Mouse (Mus musculus) lung, postnatal 25 days (tissue): ENCODE data around the gene Pdzk1ip1.

ENCODE experiments used
- DNase-seq: peaks from one replicate; pipeline ENCODE4 v3.0.0; 2022; ENCODE audit warnings: low spot score

Pdzk1ip1 gene

GRCm38 (mm10) chr4:115075204-115075915, 13.1 kb upstream of the Pdzk1ip1 start:
- no peak for DNase-seq

DNA sequence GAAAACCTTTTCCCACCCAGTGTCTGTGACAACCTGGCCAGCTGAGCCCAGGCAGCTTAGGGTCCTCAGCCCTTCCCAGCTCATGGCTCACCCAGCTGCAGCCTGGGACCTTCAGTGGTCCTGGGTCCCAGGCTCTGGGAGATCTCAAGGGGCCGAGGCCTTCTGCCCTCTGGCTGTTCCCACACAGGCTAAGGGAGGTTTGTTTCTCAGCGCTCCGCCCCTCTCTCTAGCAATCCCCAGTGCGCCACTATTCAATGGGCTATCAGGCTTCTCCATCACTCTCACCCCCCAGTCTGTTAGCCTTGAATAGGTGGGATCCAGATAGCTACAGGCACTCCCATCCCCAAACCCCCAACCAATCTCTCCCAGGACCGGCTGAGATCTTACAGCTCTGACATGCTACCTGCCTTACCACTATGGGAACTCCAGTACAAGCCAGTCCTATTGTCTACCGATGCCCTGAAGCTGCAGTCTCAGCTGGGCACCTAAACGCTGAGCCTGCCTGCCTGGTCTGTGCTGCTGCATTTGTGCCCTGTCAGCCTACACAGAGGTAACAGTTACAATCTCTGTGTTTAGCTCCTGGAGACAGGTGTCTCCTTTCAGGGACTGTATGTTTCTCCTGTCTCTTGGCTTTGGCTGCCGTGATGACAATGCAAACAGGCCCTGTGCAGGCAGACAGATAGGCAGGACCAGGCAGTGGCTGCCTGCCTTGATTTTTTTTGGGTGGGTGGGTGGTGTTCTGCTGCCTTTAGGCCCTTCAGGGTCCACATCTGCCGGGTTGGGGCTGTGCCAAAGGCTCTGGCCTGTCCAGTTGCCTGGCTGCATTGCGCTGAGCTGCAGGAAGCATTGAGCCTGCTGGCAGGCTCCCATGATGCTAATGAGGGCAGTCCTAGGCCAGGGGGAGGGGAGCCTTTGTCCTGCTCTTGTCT, 9.4 kb upstream of the Pdzk1ip1 start:
- no peak for DNase-seq

- DNase-seq: no peak
Observed at GRCm38 (mm10) chr4:115079821-115080349, 8.6 kb upstream of the Pdzk1ip1 start.

GRCm38 (mm10) chr4:115083031-115083430, 5.5 kb upstream of the Pdzk1ip1 start:
- DNase-seq: no peak

- DNase-seq: peak; percentile 69
Observed at GRCm38 (mm10) chr4:115085522-115086095, 2.9 kb upstream of the Pdzk1ip1 start.

GRCm38 (mm10) chr4:115086257-115086656, 2.3 kb upstream of the Pdzk1ip1 start:
- DNase-seq: no peak

- peak; percentile 29 for DNase-seq
Observed at GRCm38 (mm10) chr4:115086763-115087415, 1.6 kb upstream of the Pdzk1ip1 start.

DNA sequence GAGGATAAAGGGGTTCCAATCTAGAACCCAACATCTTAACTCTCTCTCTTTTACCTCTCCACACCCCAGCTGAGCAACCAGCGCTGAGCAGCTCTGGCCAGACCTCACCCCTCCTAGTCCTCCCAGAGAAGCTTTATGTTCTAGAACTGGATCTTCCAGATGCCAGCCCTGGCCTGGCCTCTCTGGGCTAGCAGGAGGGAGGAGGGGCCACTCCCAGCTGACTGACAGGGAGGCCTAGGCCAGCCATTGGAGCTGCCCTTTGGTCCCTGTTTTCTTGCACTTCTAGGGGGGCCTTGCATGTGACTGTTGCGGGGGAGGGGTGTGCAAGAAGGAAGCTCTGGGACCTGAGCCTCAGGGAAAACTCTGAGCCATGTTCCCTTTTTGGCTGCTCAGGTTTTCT, 2.1 kb downstream of the Pdzk1ip1 start:
- DNase-seq: no peak

- no peak for DNase-seq
Observed at GRCm38 (mm10) chr4:115091806-115092205, 3.3 kb downstream of the Pdzk1ip1 start.

- DNase-seq: no peak
Observed at GRCm38 (mm10) chr4:115093331-115093864, 4.9 kb downstream of the Pdzk1ip1 start.

- DNase-seq: no peak
Observed at GRCm38 (mm10) chr4:115094056-115094455, 5.5 kb downstream of the Pdzk1ip1 start.

DNA sequence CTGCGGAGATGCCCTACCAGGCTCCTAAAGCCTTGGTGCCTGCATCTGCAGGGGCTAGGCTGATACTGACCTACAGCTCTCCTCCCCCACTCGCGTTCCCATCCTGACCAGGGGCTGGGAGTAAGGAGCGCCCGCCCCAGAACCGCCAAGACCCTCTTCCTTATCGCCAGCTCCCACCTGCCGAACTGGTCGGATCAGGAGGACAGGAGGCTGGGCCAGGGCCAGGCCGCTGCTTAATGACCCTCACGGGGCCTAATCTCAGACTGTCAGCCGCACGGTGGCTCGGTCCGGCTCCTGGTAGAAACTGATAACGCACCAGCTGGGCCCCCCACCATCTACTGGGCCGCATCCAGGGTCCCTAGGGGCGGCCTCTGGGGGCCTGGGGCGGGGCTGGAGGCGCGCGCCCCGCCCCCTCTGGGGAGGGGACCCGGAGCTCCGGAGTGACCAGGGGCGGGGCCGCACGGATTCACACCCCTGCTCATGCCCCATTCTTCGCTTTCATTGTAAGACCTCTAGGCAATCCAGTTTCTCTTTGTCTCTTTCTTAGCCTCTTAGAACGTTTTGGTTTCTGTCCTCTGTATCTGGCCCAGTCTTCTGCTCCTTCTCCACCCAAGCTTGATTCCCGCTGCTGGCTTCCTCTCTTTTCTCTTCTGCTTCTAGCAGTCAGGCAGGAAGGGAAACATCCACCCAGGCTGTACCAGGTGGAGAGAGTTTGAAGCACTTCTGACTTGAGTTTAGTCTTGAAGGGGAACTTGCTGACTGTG, 7.3 kb downstream of the Pdzk1ip1 start:
- DNase-seq: peak; percentile 25

DNA sequence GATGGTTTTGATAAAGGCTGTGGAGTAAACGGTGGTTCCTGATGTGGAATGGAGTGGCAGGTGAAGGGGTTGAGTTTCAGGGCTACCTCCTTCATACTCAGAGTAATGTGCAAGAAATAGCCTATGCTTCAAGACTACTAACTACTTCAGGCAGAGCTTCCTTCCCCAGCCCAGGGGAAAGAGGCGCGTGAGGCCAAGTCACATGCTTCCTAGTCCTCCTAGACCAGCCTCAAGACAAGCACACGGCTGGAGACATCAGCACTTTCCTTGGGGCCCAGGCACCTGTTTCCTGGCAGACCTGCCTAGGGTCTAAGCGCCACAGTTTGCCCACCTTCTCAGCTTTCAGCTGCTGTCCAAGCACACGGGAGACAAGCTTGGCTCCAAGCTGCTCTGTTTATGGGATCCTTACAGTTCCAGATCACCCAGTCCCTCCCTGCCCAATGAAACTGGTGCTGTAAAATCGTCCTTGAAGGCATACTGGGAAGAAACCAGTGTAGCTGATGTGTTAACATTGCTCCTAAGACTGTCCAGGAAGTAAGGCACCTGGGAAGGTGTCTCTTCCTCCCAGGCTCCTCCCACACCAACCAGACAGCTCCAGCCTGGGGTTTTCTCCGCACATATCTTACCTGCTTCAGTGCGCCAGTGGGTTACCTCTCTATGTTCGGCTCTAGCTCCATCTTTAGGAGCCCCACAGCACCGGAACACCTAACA, 8.1 kb downstream of the Pdzk1ip1 start:
- DNase-seq: no peak

DNA sequence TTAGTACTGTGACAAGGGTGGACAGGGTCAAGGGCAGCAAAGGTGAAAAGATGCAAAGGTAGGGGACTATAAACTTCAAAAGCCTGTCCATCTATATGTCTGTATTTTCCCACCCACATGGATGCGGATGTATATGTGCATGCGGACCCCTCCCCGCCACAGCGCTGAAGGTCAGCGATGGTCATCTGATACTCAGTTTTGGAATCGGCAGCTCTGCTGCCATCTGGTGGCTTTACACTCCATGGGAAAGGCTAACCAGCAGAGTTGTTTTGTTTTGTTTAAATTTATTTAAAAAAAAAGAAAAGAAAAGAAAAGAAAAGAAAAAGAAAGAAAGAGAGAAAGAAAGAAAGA, 8.6 kb downstream of the Pdzk1ip1 start:
- DNase-seq: no peak

- peak; percentile 45 for DNase-seq
Observed at GRCm38 (mm10) chr4:115101682-115102081, 13.2 kb downstream of the Pdzk1ip1 start.

- DNase-seq: no peak
Observed at GRCm38 (mm10) chr4:115103510-115103909, 15.0 kb downstream of the Pdzk1ip1 start.

- no peak for DNase-seq
Observed at GRCm38 (mm10) chr4:115111167-115111566, 22.7 kb downstream of the Pdzk1ip1 start.

GRCm38 (mm10) chr4:115113266-115113665, 24.8 kb downstream of the Pdzk1ip1 start:
- DNase-seq: no peak

- DNase-seq: no peak
Observed at GRCm38 (mm10) chr4:115119642-115120041, 31.1 kb downstream of the Pdzk1ip1 start.

GRCm38 (mm10) chr4:115121162-115121561, 32.7 kb downstream of the Pdzk1ip1 start:
- no peak for DNase-seq
